Mouse (Mus musculus) erythroblast, adult 5-6 weeks (primary cell): ENCODE results near the gene Hsh2d. TPM values are rescaled to one million over a fixed set of nuclear protein-coding genes. Genes with fewer than 3 reads are reported as not detected.

Source experiments
- ATAC-seq: replicated peaks from 2 replicates; pipeline ENCODE4 v1.8.0; 2016; ENCODE audit warnings: moderate number of reproducible peaks, mild to moderate bottlenecking, moderate TSS enrichment, inconsistent platforms; ENCODE audit not compliant: poor library complexity, low FRiP score, severe bottlenecking
- total RNA-seq, 2 experiments: library from RNA; stranded (forward) in 1 of 2; stranded (reverse) in 1 of 2; fragments of 150-400 nt in 1 of 2; fragments of 200-764, 138-1000 nt in 1 of 2; gene quantifications; 2 replicates each; pipeline versions ENCODE4 v1.2.3 to v1.2.4; 2015 to 2017; ENCODE audit warnings: low replicate concordance in 2 of 2

Gene Hsh2d
- total RNA-seq, 2 experiments from 2014 or later = 0.77 to 2.8 TPM

DNA sequence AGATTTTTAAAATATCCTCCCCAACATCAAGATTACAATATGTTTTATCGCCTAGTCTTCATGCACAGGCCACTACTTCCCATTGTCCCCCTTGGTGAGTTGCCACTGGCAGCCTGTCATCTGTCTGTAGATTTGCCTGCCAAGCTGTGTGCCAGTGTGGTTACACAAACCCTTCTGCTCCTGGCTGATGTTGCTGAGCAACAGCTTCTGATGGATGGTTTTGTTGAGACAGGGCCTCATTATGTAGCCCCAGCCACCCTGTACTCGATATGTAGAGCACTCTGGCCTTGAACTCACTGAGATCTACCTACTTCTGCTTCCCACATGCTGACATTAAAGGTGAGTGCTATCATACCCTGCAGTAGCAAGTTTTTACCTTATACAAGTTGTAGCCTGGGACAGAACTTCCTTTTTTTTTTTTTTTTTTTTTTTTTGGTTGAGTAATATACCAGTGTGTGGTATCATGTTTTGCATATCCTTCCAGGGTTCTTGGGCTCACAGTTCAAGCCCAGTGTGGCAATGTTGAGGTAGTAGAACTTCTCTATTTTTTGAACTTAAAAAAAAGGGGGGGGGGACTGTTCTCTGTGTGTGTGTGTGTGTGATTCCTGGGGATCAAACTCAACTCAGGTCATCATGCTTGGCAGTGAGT is 5.8 kb upstream of the Hsh2d start:
- no peak for ATAC-seq

DNA sequence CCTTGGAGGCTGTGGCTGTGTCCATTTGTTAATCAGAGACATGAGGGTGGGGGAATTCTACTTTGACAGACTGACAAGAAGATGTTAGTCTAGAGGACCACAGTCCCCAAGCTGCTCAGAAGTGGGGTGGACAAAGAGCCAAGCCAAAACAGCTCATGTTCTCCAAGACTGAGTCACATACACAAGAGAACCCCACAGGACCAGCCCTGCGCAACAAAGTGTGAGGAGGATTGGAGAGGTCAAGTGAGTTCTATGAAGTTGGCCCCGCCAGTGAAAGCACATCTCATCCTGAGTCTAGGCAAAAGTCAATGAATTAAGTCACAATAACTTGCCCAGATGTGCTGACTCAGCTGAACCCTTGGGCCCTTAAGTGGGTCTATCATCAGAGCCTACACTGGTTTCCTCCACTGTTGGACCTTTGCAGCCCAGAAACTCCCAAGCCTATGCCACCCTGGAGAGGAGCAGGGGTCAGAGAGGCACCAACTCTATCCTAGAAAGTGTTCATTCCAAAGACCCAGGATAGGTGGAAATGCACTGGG is 1.6 kb upstream of the Hsh2d start:
- no peak for ATAC-seq

DNA sequence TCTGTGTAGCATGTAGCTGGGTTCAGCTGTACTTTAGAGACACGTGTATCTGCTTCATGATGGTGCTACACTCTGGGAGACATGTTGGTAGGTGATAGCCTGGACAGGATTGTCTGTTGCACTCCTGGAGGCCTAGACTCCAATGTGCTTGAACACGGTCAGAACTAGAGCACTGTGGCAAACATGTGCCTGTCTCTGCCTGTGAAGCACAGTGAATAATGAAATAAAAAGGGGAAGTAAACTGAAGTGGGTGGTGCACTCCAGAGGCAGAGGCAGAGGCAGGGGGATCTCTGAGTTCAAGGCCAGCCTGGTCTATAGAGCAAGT is 739 bp downstream of the Hsh2d start:
- no peak for ATAC-seq

DNA sequence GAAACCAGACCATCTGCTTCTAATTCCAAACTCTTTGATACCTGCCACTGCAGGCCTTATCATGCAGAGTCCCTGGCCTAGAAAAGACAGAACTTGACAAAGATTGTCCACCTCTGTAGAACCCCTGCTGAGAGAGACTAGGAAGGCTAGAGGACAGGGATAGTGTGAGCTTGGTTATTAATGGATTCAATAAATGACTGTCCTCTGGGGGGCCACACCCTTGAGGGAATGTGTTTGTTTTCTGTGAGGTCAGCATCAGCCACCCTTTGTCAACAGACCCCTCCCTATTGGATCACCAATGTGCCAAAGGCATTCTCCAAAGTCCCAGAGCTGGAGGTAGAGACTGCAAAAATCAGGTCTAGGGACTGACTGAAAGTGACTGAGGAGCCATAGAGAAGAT is 2.6 kb downstream of the Hsh2d start:
- no peak for ATAC-seq

DNA sequence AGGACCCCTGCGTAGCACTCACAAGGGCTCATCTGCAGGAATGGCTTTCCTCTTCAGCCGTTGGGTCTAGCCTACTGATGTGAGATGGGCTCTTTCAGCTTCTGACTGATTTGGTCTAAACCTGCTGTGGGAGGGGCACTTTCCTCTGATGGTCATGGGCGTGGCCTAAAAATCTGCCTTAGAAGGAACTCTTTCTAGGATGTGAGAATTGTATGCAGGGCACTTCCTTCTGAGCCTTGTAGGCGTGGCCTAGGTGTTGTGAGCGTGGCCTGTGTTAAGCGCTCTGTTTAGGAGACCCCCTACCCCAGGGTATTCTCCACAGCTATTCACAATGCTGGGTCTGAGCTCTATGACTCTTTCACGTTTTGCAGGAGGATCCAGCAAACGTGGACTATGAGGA is 8.6 kb downstream of the Hsh2d start:
- no peak; the same call in 1 of the 2 replicates for ATAC-seq

DNA sequence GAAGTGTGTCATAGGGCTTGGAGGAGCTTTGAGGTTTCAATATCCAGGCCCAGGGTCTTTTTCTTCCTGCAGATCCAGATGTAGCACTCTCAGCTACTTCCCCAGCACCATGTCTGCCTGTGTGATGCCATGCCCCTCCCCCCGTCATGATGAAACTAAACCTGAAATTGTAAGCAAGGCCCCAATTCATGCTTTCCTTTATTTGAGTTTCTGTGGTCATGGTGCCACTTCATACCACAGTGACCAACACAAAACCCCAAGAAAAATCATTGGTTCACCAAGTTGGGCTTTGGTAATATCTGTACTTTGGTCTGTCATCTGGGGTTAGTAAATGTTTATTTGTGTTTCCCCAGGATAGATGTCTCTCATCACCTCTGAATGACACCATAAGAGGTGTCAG is 19.1 kb downstream of the Hsh2d start:
- no peak for ATAC-seq

DNA sequence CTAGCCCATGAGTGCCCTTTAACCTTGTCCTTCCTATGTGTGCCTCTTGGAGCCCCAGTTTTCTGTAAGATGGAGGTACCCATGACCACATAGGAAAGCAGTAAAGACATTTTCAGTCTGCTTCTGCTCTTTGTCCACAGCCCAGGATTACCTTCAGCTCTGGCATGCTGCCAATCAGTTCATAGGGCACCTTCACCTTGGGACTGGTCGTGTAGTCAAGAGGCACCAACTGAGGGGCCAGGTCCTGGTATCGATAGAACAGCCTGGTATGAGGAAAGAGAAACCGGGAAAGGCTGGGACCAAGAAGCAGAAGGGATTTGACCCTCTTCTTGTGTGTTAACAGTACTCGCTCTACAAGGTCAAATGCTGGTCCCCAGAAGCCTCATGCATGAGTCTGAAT is 20.8 kb downstream of the Hsh2d start:
- ATAC-seq = no peak

DNA sequence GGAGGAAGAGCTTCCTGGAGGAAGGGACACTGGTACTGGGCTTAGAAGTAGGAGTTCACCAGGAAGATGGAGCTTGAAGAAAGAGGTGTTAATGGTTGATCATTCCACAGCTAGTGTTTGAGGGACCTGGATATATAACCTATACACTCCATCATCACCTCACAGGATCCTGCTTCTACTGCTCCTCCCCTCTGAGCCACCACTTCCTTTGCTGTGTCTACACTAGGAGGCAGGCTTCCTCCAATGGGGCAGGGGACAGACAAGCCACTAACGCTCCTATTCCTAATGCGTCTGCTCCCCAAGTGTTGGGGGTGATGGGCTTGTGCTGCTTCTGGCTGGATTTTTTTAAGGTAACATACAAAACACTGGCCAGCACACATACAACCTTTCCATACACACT is 21.3 kb downstream of the Hsh2d start:
- 0 out of 2 replicates have a peak, but pooled peaks have one; percentile 16 for ATAC-seq

DNA sequence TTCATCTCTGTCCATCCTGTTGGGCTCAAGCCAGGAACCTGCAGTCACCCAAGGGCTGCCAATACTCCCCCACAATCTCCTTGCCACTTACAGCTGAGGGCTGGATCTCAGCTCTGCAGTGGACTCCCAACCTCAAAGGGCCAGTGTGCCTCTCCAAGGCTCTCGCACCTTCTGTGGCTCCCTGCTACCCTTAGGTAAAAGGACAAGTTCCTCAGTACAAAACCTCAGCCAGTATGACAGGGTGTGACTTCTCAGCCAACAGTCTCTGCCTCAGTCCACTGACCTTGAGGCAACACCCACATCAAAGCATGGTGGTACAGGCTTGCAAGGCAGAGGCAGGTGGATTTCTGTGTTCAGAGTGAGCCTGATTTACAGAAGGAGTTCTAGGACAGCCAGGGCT is 22.4 kb downstream of the Hsh2d start:
- no peak for ATAC-seq

DNA sequence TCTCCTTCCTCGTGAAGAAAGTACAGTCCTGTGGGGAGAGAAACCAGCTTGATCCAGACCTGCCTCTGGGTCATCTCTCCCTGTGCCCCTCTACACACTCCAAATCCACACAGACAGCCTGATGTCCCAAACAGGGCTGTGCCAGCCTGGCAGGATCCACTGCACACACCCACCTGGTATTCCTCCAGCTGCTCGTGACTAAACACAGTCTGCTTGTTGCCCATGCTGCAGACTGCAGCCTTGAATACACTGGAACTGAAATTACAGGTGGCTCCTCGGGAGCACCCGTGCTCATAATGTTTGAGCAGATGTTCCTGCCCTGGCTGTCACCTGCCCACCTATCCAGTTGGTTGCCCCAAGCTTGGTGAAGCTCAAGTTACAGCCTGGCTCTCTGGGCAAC is 23.3 kb downstream of the Hsh2d start, which contains the start of gene Cib3:
TSS of gene Cib3 (minus strand) at position 87 of the 400 bp plus-strand sequence.
- ATAC-seq = no peak

DNA sequence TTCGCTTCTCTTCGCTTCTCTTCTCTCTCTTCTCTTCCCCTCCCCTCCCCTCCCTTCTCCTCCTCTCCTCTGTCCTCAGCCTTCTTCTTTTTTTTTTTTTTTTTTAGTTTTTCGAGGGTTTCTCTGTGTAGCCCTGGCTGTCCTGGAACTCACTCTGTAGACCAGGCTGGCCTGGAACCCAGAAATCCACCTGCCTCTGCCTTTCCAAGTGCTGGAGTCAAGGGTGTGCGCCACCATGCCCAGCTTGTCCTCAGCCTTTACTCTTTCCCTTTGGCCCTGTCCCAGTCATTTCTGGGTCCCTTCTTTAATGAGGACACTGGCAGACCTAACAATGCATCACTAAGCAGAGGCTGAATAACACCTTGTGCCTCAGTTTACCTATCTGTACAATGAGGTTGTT is 24.1 kb downstream of the Hsh2d start, which contains the start of gene Gm11034:
TSS of gene Gm11034 (minus strand) at position 101 of the 400 bp plus-strand sequence.
- no peak for ATAC-seq

DNA sequence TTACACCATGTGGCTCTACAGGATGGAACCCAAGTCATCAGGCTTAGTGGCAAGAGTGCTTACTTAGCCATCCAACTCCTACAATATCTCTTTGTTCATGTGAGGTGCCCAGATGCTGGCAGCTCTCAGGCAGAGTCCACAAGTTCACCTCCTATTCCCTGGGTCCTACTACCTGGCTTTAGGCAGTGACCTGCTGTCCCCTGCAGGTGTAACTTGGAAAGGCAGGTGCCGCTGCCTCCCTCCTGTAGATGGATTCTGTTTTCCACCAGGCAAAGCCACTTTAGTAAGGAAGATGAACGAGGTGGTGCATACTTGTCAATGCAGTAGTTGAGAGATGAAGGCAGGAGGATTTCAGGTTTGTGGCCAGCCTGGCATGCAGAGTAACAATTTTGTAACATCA is 25.6 kb downstream of the Hsh2d start:
- no peak for ATAC-seq

DNA sequence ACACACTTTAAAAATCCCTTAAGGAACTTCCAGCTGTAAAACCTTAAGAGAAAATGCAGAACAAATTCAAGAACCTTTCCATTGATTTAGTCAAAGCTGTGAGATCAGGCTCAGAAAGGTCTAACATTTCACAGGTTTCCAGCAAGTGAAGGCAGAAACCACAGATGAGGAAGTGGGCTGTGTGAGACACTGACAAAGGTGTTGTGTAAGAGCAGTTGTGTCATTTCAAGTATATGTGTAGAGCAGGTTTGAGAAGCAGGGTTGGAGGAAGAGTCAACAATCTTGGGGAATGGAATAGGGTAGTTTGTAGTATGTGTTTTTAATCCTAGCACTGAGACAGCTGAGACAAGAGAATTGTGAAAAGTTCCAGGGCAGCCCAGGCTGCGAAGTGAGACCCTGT is 26.4 kb downstream of the Hsh2d start:
- ATAC-seq = no peak

DNA sequence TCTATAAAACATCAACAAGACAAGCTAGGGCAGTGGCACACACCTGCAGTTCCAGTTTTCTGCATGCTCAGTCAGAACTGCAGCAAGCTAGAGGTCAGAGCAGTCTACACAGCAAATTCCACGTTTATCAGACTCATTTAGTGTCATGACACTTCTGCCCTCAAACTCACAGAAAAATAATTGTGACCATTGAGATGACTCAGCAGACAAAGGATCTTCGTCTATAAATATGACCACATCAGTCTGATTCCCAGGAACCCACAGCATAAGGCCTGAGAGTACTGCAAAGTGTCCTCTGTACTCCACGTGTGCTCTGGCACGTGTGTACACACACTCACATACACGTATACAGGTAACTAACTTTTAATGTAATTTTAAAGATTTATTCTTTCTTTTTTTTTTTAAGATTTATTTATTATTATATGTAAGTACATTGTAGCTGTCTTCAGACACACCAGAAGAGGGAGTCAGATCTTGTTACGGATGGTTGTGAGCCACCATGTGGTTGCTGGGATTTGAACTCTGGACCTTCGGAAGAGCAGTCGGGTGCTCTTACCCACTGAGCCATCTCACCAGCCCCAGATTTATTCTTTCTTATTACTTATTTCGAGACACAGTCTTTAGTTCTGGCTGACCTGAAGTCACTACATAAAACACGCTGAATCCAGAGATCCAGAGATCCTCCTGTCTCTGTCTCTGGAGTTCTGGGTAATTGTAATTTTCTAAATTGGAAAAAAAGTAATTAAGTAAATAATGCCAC is 29.5 kb downstream of the Hsh2d start:
- no peak for ATAC-seq

DNA sequence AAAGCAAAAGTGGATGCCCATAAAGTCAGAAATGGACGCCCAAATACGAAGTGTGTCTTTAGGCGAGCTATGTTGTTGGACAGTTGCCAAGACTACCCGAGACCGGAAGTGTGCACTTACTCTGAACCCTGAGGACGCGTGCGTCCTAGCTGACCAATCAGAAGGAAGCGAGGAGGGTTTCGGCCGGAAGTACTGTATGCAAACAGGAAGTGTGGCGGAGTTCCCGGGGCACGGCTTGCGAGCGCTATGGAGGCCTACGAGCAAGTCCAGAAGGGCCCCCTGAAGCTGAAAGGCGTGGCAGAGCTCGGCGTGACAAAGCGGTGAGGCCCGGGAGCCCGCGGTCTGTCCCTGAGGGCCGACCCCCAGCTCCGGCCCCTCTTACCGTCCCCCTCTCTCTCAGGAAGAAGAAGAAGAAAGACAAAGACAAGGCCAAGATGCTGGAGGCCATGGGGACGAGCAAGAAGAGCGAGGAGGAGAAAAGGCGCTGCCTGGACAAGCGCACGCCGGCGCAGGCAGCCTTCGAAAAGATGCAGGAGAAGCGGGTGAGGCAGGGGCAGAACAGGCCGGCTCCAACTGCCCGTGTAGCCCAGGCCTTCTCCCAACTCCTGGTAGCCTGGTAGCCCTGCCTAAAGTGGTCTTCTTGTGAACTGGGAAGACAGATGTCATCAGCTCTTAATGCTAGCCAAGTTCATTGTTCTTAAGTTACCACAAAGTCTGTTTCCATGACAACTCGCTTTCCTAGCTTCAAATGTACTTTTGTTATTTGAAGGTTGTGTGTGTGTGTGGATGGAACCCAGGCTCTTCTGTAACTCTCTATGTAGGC is 30.3 kb downstream of the Hsh2d start, which contains the start of gene Fam32a:
TSS of gene Fam32a (plus strand) at position 190 of the 823 bp plus-strand sequence.
- ATAC-seq = peak; percentile 97

DNA sequence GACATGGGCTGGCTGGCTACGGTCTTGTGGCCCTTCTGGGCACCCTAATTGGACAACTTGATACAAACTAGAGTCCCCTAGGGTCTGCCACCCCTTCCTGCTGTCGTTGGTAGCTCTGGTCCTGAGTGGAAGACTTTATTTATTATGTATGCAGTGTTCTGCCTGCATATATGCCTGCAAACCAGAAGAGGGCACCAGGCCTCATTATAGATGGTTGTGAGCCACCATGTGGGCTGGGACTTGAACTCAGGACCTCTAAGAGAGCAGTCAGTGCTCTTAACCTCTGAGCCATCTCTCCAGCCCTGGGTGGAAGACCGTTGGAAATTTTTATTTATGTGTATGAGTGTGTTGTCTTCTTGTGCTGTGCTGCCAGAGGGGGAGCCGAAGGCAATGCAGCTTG is 31.3 kb downstream of the Hsh2d start:
- no peak for ATAC-seq

DNA sequence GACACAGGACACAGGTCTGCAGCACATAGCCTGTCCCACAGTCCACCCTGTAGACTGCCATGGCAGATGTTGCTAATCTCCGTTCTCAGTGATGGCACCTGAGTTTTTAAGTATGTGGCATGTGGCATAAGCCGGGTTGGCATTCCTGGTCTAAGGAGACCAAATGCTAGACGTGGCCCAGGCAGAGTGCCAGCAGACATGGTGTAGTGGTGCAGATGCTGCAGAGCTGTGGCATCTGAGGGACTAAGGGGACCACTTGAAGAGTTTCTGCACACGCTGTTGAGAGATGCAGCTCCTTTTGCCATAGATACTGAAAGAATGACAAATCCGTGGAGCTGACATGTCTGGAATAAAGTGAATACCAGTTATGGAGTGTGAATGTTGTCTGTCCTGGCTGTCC is 33.2 kb downstream of the Hsh2d start:
- ATAC-seq = no peak

DNA sequence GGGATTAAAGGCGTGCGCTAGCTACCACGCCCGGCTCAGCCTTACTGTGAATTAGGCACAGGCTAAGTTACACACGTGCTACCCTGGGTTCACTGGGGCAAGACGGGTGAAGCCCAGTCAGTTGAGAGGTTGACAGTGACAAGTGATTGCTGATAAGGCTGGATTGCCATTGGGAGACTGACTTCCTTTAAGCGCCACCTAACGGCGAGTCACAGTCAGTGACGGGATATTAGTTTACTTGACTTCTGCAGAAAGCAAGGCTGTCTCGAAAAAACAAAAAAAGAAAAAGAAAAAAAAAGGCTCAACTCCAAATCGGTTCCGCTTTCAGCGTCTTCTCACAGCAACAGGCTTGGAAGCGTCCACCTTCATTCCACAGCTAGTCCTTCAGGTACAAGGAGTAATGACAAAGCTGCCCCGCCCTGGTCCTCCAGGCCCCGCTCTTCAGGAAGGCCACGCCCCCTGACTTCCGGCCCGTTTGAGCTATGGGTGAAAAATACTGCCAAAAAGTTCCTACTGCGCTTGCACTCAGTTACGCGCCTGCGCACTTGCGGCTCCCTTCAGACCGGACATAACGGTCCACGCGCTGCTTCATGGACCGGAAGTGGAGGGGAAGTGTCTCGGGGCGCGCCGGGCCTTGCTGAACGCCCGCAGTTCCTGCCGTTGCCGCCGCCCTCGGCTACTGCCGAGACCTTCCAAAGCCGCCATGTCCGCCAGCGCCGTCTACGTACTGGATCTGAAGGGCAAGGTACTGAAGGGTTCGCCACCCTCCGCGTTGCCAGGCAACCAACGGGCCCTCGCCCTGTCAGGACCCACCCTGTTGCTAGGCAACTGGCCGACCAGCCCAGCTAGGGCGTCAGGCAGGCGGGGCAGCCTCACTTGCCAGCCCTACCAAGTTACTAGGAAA is 50.3 kb downstream of the Hsh2d start, which contains the start of gene Ap1m1:
TSS of gene Ap1m1 (plus strand) at position 520 of the 904 bp plus-strand sequence.
- ATAC-seq = peak; percentile 93

DNA sequence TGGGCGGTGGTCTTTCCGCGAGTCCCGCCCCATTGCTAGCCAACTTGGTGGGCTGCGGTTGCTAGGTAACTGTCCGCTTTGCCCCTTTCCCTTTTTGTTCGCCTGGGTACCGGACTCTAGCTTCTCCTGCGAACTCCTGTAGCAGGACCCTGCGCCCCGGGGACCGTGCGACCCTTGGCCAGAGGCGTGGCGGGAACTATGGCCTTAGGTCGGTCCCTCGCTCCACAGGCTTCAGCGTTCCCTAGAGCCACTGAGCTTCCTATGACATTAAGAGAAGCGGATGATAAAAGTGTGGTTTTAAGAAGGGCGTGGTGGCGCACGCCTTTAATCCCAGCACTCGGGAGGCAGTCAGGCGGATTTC is 50.9 kb downstream of the Hsh2d start:
- peak; percentile 42 for ATAC-seq
